Mouse (Mus musculus): ENCODE results near the gene Gdf7. TPM values are rescaled to one million over a fixed set of nuclear protein-coding genes. Genes with fewer than 3 reads are reported as not detected.

Gene Gdf7
- polyA plus RNA-seq, 1 experiment from 2014 or later, result not detected

DNA sequence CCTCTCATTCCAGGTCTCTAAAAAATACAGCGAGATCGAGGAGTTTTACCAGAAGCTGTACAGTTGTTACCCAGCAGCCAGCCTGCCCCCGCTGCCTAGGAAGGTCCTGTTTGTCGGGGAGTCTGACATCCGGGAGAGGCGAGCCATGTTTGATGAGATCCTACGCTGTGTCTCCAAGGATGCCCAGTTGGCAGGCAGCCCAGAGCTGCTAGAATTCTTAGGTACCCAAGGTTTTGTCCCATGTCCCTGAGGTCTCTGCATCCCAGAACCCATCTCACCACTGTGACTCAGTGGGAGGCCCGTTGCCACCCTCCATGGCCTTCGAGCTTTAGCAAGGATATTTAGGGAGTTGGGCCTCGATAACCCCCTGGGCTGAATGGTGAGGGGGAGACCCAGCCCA, 19.8 kb upstream of the Gdf7 start:
- DNase-seq (ENCODE audit: low spot score), result no peak
- 84% methylated on average over 10 of the region's 10 CpGs for WGBS
- Histone ChIP-seq H3K36me3 (ENCODE audit: control insufficient read depth, insufficient read depth, low read length) (peaks cover 43% of the 10 kb centered on the region), H3K27me3 (replicated peaks; ENCODE audit: control insufficient read depth, insufficient read depth, low read length) (no peaks in the 10 kb centered on the region), H3K27ac (ENCODE audit: low read depth) (no peak overlapping the region), H3K4me2 (ENCODE audit: low read length) (no peak overlapping the region), H3K4me1 (replicated peaks; ENCODE audit: control insufficient read depth, insufficient read depth, low read length) (no peaks in the 10 kb centered on the region), H3K9me3 (ENCODE audit: control insufficient read depth, low read length) (no peaks in the 10 kb centered on the region), H3K9ac (ENCODE audit: low read length) (no peak overlapping the region), H3K4me3 (ENCODE audit: low read depth, low read length) (no peak overlapping the region)
- ATAC-seq (replicated peaks; ENCODE audit: low FRiP score, low TSS enrichment, low read depth), result no peak

GRCm38 (mm10) chr12:8320084-8320713, 18.4 kb upstream of the Gdf7 start:
- Histone ChIP-seq H3K9me3 (ENCODE audit: control insufficient read depth, low read length) (no peaks in the 10 kb centered on the region), H3K27me3 (replicated peaks; ENCODE audit: control insufficient read depth, insufficient read depth, low read length) (no peaks in the 10 kb centered on the region), H3K4me3 (ENCODE audit: low read depth, low read length) (no peak overlapping the region), H3K36me3 (ENCODE audit: control insufficient read depth, insufficient read depth, low read length) (peaks cover 41% of the 10 kb centered on the region), H3K4me1 (replicated peaks; ENCODE audit: control insufficient read depth, insufficient read depth, low read length) (no peaks in the 10 kb centered on the region), H3K9ac (ENCODE audit: low read length) (no peak overlapping the region), H3K4me2 (ENCODE audit: low read length) (no peak overlapping the region), H3K27ac (ENCODE audit: low read depth) (no peak overlapping the region)
- peak; percentile 42; the same call in 1 of the 2 replicates for ATAC-seq (replicated peaks; ENCODE audit: low FRiP score, low TSS enrichment, low read depth)
- peak; percentile 90 for DNase-seq (ENCODE audit: low spot score)
- WGBS, result 37% methylated on average over 5 of the region's 5 CpGs

DNA sequence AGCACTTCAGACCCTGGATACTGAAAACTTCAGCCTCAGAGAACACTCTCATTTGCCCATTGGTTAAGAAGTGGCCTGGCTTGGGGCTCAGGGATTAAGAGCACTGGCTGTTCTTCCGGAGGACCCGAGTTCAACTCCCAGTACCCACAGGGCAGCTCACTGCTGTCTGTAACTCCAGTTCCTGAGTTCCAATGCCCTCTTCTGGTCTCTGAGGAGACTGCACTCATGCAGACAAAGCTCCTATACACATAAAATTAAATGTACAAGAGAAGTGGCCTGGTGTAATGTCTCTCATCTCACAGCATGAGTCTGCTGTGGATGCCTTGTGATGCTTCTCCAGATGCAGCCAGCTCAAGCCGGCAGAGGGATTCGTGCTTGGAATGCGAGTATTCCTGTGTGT, 14.8 kb upstream of the Gdf7 start:
- Histone ChIP-seq H3K36me3 (ENCODE audit: control insufficient read depth, insufficient read depth, low read length) (peaks cover 26% of the 10 kb centered on the region), H3K27ac (ENCODE audit: low read depth) (no peak overlapping the region), H3K9me3 (ENCODE audit: control insufficient read depth, low read length) (no peaks in the 10 kb centered on the region), H3K9ac (ENCODE audit: low read length) (no peak overlapping the region), H3K27me3 (replicated peaks; ENCODE audit: control insufficient read depth, insufficient read depth, low read length) (peaks cover 2% of the 10 kb centered on the region; the same call in 1 of the 2 replicates), H3K4me3 (ENCODE audit: low read depth, low read length) (no peak overlapping the region), H3K4me2 (ENCODE audit: low read length) (no peak overlapping the region), H3K4me1 (replicated peaks; ENCODE audit: control insufficient read depth, insufficient read depth, low read length) (peaks cover 5% of the 10 kb centered on the region; the same call in 1 of the 2 replicates)
- ATAC-seq (replicated peaks; ENCODE audit: low FRiP score, low TSS enrichment, low read depth), result no peak
- WGBS, result 92% methylated on average over 5 of the region's 5 CpGs
- DNase-seq (ENCODE audit: low spot score), result no peak

DNA sequence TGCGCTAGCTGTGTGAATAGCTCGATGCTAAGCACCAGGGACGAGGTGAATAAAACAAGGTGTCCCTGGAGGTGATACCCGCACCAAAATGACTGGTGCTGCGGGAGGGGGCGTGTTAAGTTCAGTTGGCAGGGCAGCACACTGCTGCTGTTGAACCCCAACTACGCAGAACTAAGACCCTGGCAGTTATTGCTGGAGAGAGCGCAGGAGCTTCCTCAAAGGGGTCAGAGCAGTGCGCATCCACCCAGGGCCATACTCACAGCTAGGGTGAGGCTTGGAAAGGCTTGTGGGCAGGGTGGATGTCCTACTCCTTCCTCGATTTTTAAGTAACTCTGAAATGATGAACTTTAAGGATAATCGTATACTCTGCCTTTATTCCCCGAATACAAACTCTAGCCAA, 12.0 kb upstream of the Gdf7 start:
- WGBS, result 17% methylated on average over 12 of the region's 12 CpGs
- Histone ChIP-seq H3K36me3 (ENCODE audit: control insufficient read depth, insufficient read depth, low read length) (peaks cover 12% of the 10 kb centered on the region; the same call in 1 of the 2 replicates), H3K4me2 (ENCODE audit: low read length) (peak overlapping the region; percentile 86), H3K9me3 (ENCODE audit: control insufficient read depth, low read length) (no peaks in the 10 kb centered on the region), H3K27me3 (replicated peaks; ENCODE audit: control insufficient read depth, insufficient read depth, low read length) (peaks cover 12% of the 10 kb centered on the region), H3K27ac (ENCODE audit: low read depth) (no peak overlapping the region), H3K4me1 (replicated peaks; ENCODE audit: control insufficient read depth, insufficient read depth, low read length) (peaks cover 5% of the 10 kb centered on the region; the same call in 1 of the 2 replicates), H3K9ac (ENCODE audit: low read length) (peak overlapping the region; percentile 57), H3K4me3 (ENCODE audit: low read depth, low read length) (peak overlapping the region; percentile 61)
- no peak for DNase-seq (ENCODE audit: low spot score)
- ATAC-seq (replicated peaks; ENCODE audit: low FRiP score, low TSS enrichment, low read depth), result peak; percentile 34

DNA sequence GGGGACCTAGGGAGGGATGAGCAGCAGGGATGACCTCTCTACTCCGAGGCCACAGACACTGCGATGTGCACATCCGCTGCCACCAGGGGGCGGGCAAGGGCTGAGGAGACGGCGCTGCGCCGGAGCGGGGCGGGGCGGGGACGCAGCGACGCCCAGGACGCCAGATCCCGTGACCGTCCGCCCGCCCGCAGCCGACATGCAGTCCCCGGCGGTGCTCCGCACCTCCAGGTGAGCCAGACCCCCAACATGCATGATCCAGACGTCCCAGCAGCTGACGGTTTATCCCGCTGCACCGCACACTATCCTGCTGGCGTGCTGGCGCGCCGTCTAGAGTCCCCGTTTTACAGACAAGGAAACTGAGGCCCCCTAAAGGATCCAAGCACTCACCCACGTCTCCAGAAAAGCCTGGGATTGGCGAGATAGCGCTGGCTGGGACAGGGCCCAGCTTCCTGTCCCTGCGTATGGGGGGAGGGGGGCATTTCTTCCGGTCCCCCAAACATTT, 11.6 kb upstream of the Gdf7 start, which contains the start of gene Hs1bp3:
Gene Hs1bp3, plus strand, starts transcription at position 163 of the 502 bp plus-strand sequence.
- WGBS, result under 1% methylated on average over 38 of the region's 38 CpGs
- H3K27me3 ChIP-seq (replicated peaks; ENCODE audit: control insufficient read depth, insufficient read depth, low read length), result peaks cover 12% of the 10 kb centered on the region
- peaks cover 5% of the 10 kb centered on the region; the same call in 1 of the 2 replicates for H3K4me1 ChIP-seq (replicated peaks; ENCODE audit: control insufficient read depth, insufficient read depth, low read length)
- ATAC-seq (replicated peaks; ENCODE audit: low FRiP score, low TSS enrichment, low read depth) (peak; percentile 83), DNase-seq (ENCODE audit: low spot score) (peak; percentile 98)
- H3K36me3 ChIP-seq (ENCODE audit: control insufficient read depth, insufficient read depth, low read length), result peaks cover 8% of the 10 kb centered on the region; the same call in 1 of the 2 replicates
- H3K4me2 ChIP-seq (ENCODE audit: low read length), result peak within 1 kb of the TSS; percentile 86
- H3K9ac ChIP-seq (ENCODE audit: low read length), result peak within 1 kb of the TSS; percentile 57
- H3K4me3 ChIP-seq (ENCODE audit: low read depth, low read length), result peak within 1 kb of the TSS; percentile 61
- no peaks in the 10 kb centered on the region for H3K9me3 ChIP-seq (ENCODE audit: control insufficient read depth, low read length)
- no peak within 1 kb of the TSS for H3K27ac ChIP-seq (ENCODE audit: low read depth)

- no peak for ATAC-seq (replicated peaks; ENCODE audit: low FRiP score, low TSS enrichment, low read depth)
- no peak for DNase-seq (ENCODE audit: low spot score)
- Histone ChIP-seq H3K9ac (ENCODE audit: low read length) (no peak overlapping the region), H3K4me3 (ENCODE audit: low read depth, low read length) (no peak overlapping the region), H3K27ac (ENCODE audit: low read depth) (no peak overlapping the region), H3K36me3 (ENCODE audit: control insufficient read depth, insufficient read depth, low read length) (no peaks in the 10 kb centered on the region), H3K4me2 (ENCODE audit: low read length) (no peak overlapping the region), H3K27me3 (replicated peaks; ENCODE audit: control insufficient read depth, insufficient read depth, low read length) (peaks cover 12% of the 10 kb centered on the region), H3K9me3 (ENCODE audit: control insufficient read depth, low read length) (no peaks in the 10 kb centered on the region), H3K4me1 (replicated peaks; ENCODE audit: control insufficient read depth, insufficient read depth, low read length) (peaks cover 5% of the 10 kb centered on the region; the same call in 1 of the 2 replicates)
- WGBS, result 87% methylated on average over 4 of the region's 4 CpGs
Measured at GRCm38 (mm10) chr12:8312266-8312665, 10.5 kb upstream of the Gdf7 start.

DNA sequence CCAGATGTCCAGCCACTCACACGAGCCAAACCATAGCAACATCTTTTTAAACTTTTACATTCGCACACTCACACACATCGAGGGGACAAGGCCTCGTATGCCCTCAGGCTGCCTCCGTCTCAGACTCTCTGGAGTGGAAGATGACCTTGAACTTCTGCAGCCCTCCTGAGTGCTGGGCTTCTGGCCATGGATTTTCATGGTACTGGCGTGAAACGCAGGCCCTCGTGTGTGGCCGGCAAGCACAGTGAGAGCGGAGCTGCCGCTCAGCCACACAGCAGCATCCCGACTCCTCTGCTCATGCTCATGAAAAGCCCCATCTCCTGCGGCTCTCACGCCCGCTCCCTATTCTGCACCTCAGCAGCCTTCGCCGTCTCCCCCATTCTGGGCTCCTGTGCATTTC, 9.2 kb upstream of the Gdf7 start:
- Histone ChIP-seq H3K4me2 (ENCODE audit: low read length) (no peak overlapping the region), H3K4me3 (ENCODE audit: low read depth, low read length) (no peak overlapping the region), H3K27me3 (replicated peaks; ENCODE audit: control insufficient read depth, insufficient read depth, low read length) (peaks cover 12% of the 10 kb centered on the region), H3K36me3 (ENCODE audit: control insufficient read depth, insufficient read depth, low read length) (no peaks in the 10 kb centered on the region), H3K27ac (ENCODE audit: low read depth) (no peak overlapping the region), H3K9ac (ENCODE audit: low read length) (no peak overlapping the region), H3K4me1 (replicated peaks; ENCODE audit: control insufficient read depth, insufficient read depth, low read length) (peaks cover 5% of the 10 kb centered on the region; the same call in 1 of the 2 replicates), H3K9me3 (ENCODE audit: control insufficient read depth, low read length) (no peaks in the 10 kb centered on the region)
- whole genome bisulfite sequencing, result 52% methylated on average over 17 of the region's 17 CpGs
- no peak for DNase-seq (ENCODE audit: low spot score)
- no peak for ATAC-seq (replicated peaks; ENCODE audit: low FRiP score, low TSS enrichment, low read depth)

DNA sequence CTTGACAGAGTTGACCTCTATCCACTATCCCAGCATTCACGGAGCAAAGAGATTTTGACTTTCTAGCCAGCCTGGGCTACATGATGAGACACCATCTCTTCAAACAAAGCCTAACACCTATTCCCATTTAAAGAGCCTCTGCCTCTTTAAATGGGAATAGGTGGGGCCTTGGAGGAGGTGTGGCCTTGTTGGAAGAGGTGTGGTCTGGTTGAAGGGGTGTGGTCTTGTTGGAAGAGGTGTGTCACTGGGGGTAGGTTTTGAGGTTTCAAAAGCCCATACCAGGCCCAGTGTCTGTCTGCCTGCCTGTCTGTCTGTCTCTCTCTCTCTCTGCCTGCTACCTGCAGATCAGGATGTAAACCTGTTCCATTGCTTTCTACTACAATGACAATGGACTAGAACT, 5.2 kb upstream of the Gdf7 start:
- no peaks in the 10 kb centered on the region for H3K4me1 ChIP-seq (replicated peaks; ENCODE audit: control insufficient read depth, insufficient read depth, low read length)
- H3K36me3 ChIP-seq (ENCODE audit: control insufficient read depth, insufficient read depth, low read length), result no peaks in the 10 kb centered on the region
- H3K4me3 ChIP-seq (ENCODE audit: low read depth, low read length), result no peak overlapping the region
- ATAC-seq (replicated peaks; ENCODE audit: low FRiP score, low TSS enrichment, low read depth) (peak; percentile 17; the same call in 1 of the 2 replicates), DNase-seq (ENCODE audit: low spot score) (no peak)
- WGBS, result 77% methylated on average over 1 of the region's 1 CpGs
- no peak overlapping the region for H3K4me2 ChIP-seq (ENCODE audit: low read length)
- H3K27ac ChIP-seq (ENCODE audit: low read depth), result no peak overlapping the region
- no peaks in the 10 kb centered on the region for H3K9me3 ChIP-seq (ENCODE audit: control insufficient read depth, low read length)
- no peak overlapping the region for H3K9ac ChIP-seq (ENCODE audit: low read length)
- peaks cover 49% of the 10 kb centered on the region for H3K27me3 ChIP-seq (replicated peaks; ENCODE audit: control insufficient read depth, insufficient read depth, low read length)

DNA sequence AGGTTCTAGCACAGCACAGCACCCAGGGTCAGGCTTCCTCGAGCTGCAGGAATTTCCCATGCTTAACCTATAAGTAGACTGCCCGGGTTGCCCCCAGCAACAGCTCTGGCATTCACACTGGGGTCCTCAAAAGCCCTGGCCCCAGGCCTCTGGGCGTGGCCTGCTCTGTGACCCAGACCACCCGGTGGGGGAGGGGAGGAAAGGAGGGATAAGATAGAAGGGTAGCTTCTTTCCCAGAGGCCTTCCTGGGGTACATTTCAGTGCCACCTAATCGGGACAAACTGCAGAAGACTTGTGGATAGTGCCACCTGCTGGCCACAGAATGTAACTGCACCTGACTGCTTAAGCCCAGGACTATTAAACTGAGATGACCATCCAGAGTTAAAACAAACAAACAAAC, 4.7 kb upstream of the Gdf7 start:
- DNase-seq (ENCODE audit: low spot score) (peak; percentile 78), ATAC-seq (replicated peaks; ENCODE audit: low FRiP score, low TSS enrichment, low read depth) (peak; percentile 23; the same call in 1 of the 2 replicates)
- H3K27ac ChIP-seq (ENCODE audit: low read depth), result no peak overlapping the region
- H3K9ac ChIP-seq (ENCODE audit: low read length), result no peak overlapping the region
- 4% methylated on average over 5 of the region's 5 CpGs for whole genome bisulfite sequencing
- no peak overlapping the region for H3K4me2 ChIP-seq (ENCODE audit: low read length)
- H3K27me3 ChIP-seq (replicated peaks; ENCODE audit: control insufficient read depth, insufficient read depth, low read length), result peaks cover 50% of the 10 kb centered on the region
- H3K9me3 ChIP-seq (ENCODE audit: control insufficient read depth, low read length), result no peaks in the 10 kb centered on the region
- no peaks in the 10 kb centered on the region for H3K4me1 ChIP-seq (replicated peaks; ENCODE audit: control insufficient read depth, insufficient read depth, low read length)
- H3K36me3 ChIP-seq (ENCODE audit: control insufficient read depth, insufficient read depth, low read length), result no peaks in the 10 kb centered on the region
- H3K4me3 ChIP-seq (ENCODE audit: low read depth, low read length), result no peak overlapping the region
